Mouse (Mus musculus) liver, adult 2 months (tissue): ENCODE data around the gene Elp5. TPM values are rescaled to one million over a fixed set of nuclear protein-coding genes. Genes with fewer than 3 reads are reported as not detected.
A peak's percentile ranks its signal among the peaks of the same experiment; 100 is the strongest.

ENCODE experiments used
- DNase-seq: peaks from one replicate; pipeline ENCODE4 v3.0.0-alpha.2; 2011; ENCODE audit warnings: low read depth, low spot score; ENCODE audit errors: extremely low read depth
- H3K27ac ChIP-seq: fragments of 200-500 bp; replicated peaks from 2 replicates; pipeline ENCODE4 v1.5.1; 2012; ENCODE audit warnings: low read depth, mild to moderate bottlenecking, control low read depth, inconsistent platforms, low read length; ENCODE audit not compliant: insufficient read depth
- H3K27me3 ChIP-seq: fragments of 200-500 bp; 2 replicates; pipeline ENCODE4 v1.6.1; 2012; ENCODE audit warnings: mild to moderate bottlenecking, moderate library complexity, low read length, inconsistent platforms; ENCODE audit not compliant: control insufficient read depth, insufficient read depth
- H3K36me3 ChIP-seq: fragments of 200-500 bp; 2 replicates; pipeline ENCODE4 v1.6.1; 2012; ENCODE audit warnings: low read length, inconsistent platforms; ENCODE audit not compliant: control insufficient read depth, insufficient read depth
- H3K4me1 ChIP-seq: fragments of 200-500 bp; 2 replicates; pipeline ENCODE4 v1.6.1; 2011; ENCODE audit warnings: low read length; ENCODE audit not compliant: control insufficient read depth, insufficient read depth
- H3K4me3 ChIP-seq: fragments of 200-500 bp; 2 replicates; pipeline ENCODE4 v1.5.1; 2011; ENCODE audit warnings: low read depth, mild to moderate bottlenecking, control low read depth, low read length, moderate library complexity; ENCODE audit not compliant: insufficient read depth
- H3K79me2 ChIP-seq: fragments of 200-500 bp; 2 replicates; pipeline ENCODE4 v1.6.1; 2012; ENCODE audit warnings: inconsistent platforms, mild to moderate bottlenecking, low read length, moderate library complexity; ENCODE audit not compliant: control insufficient read depth, insufficient read depth
- H3K9ac ChIP-seq: fragments of 200-500 bp; 2 replicates; pipeline ENCODE4 v1.6.1; 2012; ENCODE audit warnings: low read depth, mild to moderate bottlenecking, control low read depth, inconsistent platforms, low read length
- CTCF ChIP-seq: fragments of 200-500 bp; IDR thresholded peaks from 2 replicates; pipeline ENCODE4 v1.5.1; 2011; ENCODE audit warnings: low read depth, low read length, control low read depth
- POLR2A ChIP-seq: fragments of 200-500 bp; IDR thresholded peaks from 2 replicates; pipeline ENCODE4 v1.6.1; 2011; ENCODE audit warnings: low read length, control low read depth; ENCODE audit not compliant: insufficient read depth; ENCODE audit errors: extremely low read depth
- WGBS: fragments of 180-500 bp; shearing (Covaris S2); methylation state at CpG from one replicate; pipeline ENCODE4 v1.1.7; 2018; 5-methylcytosine and 5-hydroxymethylcytosine counted together
- polyA plus RNA-seq: library from polyadenylated mRNA; depleted of rRNA; stranded (reverse); fragments of >200 nt; gene quantifications from 2 replicates; pipeline ENCODE4 v1.2.3, GENCODE M21; 2012; rRNA removed
- total RNA-seq: library from RNA; depleted of rRNA; stranded (reverse); fragments of >200 nt; gene quantifications from 2 replicates; pipeline ENCODE4 v1.2.3, GENCODE M21; 2014; rRNA removed

The Elp5 gene
- total RNA-seq: 19.5 and 21.3 TPM in 2 replicates
- polyA plus RNA-seq: 30.8 and 33.7 TPM in 2 replicates

GRCm38 (mm10) chr11:69982225-69982624 lies at the start of gene Elp5:
TSS of gene Elp5 (minus strand) at chr11:69982517.
- WGBS: 43% methylated on average over 8 of the region's 8 CpGs
- Histone ChIP-seq H3K9ac (peak within 1 kb of the TSS; percentile 95), H3K27ac (peak within 1 kb of the TSS; percentile 60), H3K4me3 (peak within 1 kb of the TSS; percentile 89), H3K79me2 (peaks cover 16% of the 10 kb centered on the region; the same call in 1 of the 2 replicates), H3K36me3 (peaks cover 14% of the 10 kb centered on the region), H3K4me1 (peaks cover 19% of the 10 kb centered on the region; the same call in 1 of the 2 replicates), H3K27me3 (no peaks in the 10 kb centered on the region)
- no peak for DNase-seq
- TF ChIP-seq POLR2A: no peak
- TF ChIP-seq CTCF: no peak

- no peak for DNase-seq
- H3K9ac ChIP-seq: no peak overlapping the region
- no peak overlapping the region for H3K4me3 ChIP-seq
- no peaks in the 10 kb centered on the region for H3K79me2 ChIP-seq
- no peaks in the 10 kb centered on the region for H3K36me3 ChIP-seq
- peaks cover 3% of the 10 kb centered on the region; the same call in 1 of the 2 replicates for H3K27me3 ChIP-seq
- WGBS: 94% methylated on average over 11 of the region's 11 CpGs
- H3K4me1 ChIP-seq: 0 out of 2 replicates have a peak, but pooled peaks cover 2% of the 10 kb centered on the region
- no peak overlapping the region for H3K27ac ChIP-seq
- TF ChIP-seq CTCF (no peak), POLR2A (no peak)
Measured at GRCm38 (mm10) chr11:70031321-70031670, 49.0 kb upstream of the Elp5 start.

GRCm38 (mm10) chr11:70030651-70031320 lies 48.5 kb upstream of the Elp5 start:
- H3K9ac ChIP-seq: no peak overlapping the region
- 0 out of 2 replicates have a peak, but pooled peaks cover 2% of the 10 kb centered on the region for H3K4me1 ChIP-seq
- no peak overlapping the region for H3K27ac ChIP-seq
- H3K4me3 ChIP-seq: no peak overlapping the region
- 93% methylated on average over 28 of the region's 28 CpGs for WGBS
- TF ChIP-seq CTCF: no peak
- no peak for TF ChIP-seq POLR2A
- H3K36me3 ChIP-seq: no peaks in the 10 kb centered on the region
- no peak for DNase-seq
- no peaks in the 10 kb centered on the region for H3K79me2 ChIP-seq
- peaks cover 3% of the 10 kb centered on the region; the same call in 1 of the 2 replicates for H3K27me3 ChIP-seq

- DNase-seq: no peak
- H3K4me1 ChIP-seq: 0 out of 2 replicates have a peak, but pooled peaks cover 2% of the 10 kb centered on the region
- WGBS: 79% methylated on average over 11 of the region's 11 CpGs
- H3K27ac ChIP-seq: no peak overlapping the region
- no peak overlapping the region for H3K9ac ChIP-seq
- peaks cover 3% of the 10 kb centered on the region; the same call in 1 of the 2 replicates for H3K27me3 ChIP-seq
- H3K36me3 ChIP-seq: no peaks in the 10 kb centered on the region
- H3K79me2 ChIP-seq: no peaks in the 10 kb centered on the region
- no peak overlapping the region for H3K4me3 ChIP-seq
- TF ChIP-seq POLR2A: no peak
- no peak for TF ChIP-seq CTCF
Measured at GRCm38 (mm10) chr11:70029829-70030550, 47.7 kb upstream of the Elp5 start.

- 18% methylated on average over 20 of the region's 20 CpGs for WGBS
- Histone ChIP-seq H3K4me1 (0 out of 2 replicates have a peak, but pooled peaks cover 2% of the 10 kb centered on the region), H3K27me3 (peaks cover 3% of the 10 kb centered on the region; the same call in 1 of the 2 replicates), H3K36me3 (no peaks in the 10 kb centered on the region), H3K79me2 (no peaks in the 10 kb centered on the region), H3K4me3 (no peak overlapping the region), H3K27ac (no peak overlapping the region), H3K9ac (no peak overlapping the region)
- TF ChIP-seq CTCF (no peak), POLR2A (no peak)
- DNase-seq: no peak
Measured at GRCm38 (mm10) chr11:70029130-70029801, 46.9 kb upstream of the Elp5 start.
